Mouse (Mus musculus) cerebellum, postnatal 14 days (tissue): ENCODE measurements at regions not wholly inside any gene's neighbourhood (a gene's known extent, or its start where the extent isn't known, plus 50 kb on each side); places are given as distances from the start of the nearest gene placed in this dataset.
A peak's percentile ranks its signal among the peaks of the same experiment; 100 is the strongest.

ENCODE experiments used
- DNase-seq, 2 experiments: peaks; one replicate each; pipeline ENCODE4 v3.0.0; 2021; ENCODE audit warnings: mixed read lengths in 2 of 2

GRCm38 (mm10) chr7:52510686-52511085, 495.2 kb upstream of the 1700015G11Rik start:
- no peak for DNase-seq

GRCm38 (mm10) chr7:52507988-52508387, 492.5 kb upstream of the 1700015G11Rik start:
- DNase-seq, result no peak

GRCm38 (mm10) chr7:52467135-52467534, 451.6 kb upstream of the 1700015G11Rik start:
- DNase-seq, result peak; percentile 10

GRCm38 (mm10) chr7:52466585-52466984, 451.1 kb upstream of the 1700015G11Rik start:
- DNase-seq, result no peak
